Mouse (Mus musculus) cerebellum, postnatal 36 days (tissue): ENCODE results near the gene Ppp1r27.
A peak's percentile ranks its signal among the peaks of the same experiment; 100 is the strongest.
"Not testable (repeated sequence)": the region's sequence is repeated elsewhere in the genome, so short reads cannot be mapped to it uniquely, and the experiment has no call there.

ENCODE experiments used
- DNase-seq, 2 experiments: peaks; one replicate each; pipeline ENCODE4 v3.0.0; 2021 to 2022; ENCODE audit warnings: mixed read lengths in 2 of 2

Ppp1r27 gene

GRCm38 (mm10) chr11:120541907-120542306, 9.0 kb downstream of the Ppp1r27 start:
- peak in 1 of 2 experiments; percentile 11 for DNase-seq

- no peak for DNase-seq
Measured at GRCm38 (mm10) chr11:120539285-120540014, 11.5 kb downstream of the Ppp1r27 start.

GRCm38 (mm10) chr11:120538955-120539284, 12.0 kb downstream of the Ppp1r27 start:
- DNase-seq: no peak

DNA sequence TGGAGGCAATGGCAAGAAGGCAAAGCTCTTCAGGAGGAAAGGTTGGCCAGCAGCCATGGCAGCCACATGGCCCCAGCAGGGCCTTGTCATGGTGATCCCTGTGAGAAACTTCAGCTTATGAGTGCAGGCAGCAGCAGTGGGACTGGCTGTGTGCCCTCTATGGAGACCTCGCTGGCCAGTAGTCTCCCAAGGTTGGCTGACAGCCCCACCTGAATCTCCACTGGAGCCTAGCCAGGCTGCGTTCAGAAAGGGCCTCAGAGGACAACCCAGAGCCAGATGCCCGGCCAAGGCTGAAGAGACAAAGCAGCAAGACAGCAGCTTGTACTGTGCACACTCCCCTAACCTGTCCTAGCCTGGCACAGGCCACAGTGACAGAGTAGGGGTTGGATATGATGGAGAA, 12.4 kb downstream of the Ppp1r27 start:
- peak; percentile 83 to 86 for DNase-seq

DNA sequence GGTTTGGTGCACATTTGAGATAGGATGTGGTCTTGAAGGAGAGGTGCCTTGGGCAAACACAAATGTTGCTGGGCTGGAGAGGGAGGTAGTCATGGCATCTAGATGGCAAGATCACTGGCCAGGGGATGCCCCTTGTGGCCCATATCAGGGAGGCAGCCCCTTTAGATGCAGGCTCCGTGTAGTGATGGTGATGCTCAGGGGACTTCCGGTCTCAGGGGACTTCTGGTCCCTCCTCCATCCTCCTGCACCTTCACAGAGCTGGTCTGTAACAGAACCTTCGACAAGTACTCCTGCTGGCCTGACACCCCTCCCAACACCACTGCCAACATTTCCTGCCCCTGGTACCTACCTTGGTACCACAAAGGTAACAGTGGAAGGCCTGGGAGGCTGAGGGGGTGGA, 15.1 kb downstream of the Ppp1r27 start:
- no peak for DNase-seq

DNA sequence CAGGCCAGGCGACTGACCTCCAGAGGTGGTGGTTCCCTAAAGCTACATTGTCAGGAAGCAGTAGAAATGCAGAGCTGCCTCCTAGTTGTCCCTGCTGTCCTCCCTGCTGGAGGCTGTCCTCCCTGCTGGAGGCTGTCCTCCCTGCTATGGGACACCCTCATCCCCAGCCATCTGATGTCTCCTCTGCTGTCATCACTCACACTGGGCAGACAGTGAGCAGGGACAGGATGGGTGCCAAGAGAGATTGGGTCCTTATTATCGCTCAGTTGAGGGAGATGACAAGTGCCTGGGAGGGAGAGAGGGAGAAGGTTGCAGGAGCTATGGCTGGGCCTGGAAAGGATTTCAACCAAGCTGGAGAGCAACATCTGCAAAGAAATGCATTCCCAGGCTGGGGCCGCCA, 15.8 kb downstream of the Ppp1r27 start:
- no peak for DNase-seq

DNA sequence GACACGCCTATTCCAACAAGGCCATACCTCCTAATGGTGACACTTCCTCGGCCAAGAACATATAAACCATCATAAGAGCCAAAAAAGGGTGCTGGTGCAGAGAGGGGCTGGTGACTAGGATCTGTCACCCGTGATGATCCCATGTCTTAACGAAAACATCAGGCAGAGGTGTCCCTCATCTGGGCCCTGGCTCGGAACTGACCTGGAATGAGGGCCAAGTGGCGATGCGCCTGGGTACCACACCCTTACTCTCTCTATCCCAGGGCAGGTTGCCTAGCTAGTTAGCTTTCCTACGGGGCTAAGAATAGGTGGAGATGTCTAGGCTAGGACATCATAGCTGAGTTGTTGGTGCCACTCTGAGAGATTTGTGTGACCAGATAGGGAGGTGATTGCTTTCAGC, 16.8 kb downstream of the Ppp1r27 start:
- DNase-seq: no peak

GRCm38 (mm10) chr11:120531646-120532045, 19.3 kb downstream of the Ppp1r27 start:
- no peak for DNase-seq

GRCm38 (mm10) chr11:120530085-120530964, 20.6 kb downstream of the Ppp1r27 start, which contains the start of gene Gcgr:
Gene Gcgr (plus strand): TSS chr11:120530699.
- no peak for DNase-seq

DNA sequence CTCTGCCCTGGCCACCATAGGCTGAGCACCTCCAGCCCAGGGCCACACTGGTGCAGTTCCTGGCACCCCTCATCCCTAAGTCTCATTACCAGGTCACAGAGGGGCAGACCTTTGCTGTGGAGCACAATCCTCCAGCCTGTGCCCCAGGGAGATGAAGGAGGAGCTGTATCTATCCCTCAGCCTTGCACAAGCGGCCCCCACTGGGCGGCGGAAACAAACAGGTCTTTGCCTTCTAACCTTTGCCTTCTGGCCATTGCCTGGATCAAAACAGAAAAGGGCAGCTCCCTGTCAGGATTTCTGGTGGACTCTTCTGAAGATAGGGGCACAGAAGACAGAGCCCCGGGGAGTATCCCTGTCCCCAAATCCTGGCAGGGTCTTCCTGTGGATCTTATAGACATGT, 22.0 kb downstream of the Ppp1r27 start:
- DNase-seq: no peak

DNA sequence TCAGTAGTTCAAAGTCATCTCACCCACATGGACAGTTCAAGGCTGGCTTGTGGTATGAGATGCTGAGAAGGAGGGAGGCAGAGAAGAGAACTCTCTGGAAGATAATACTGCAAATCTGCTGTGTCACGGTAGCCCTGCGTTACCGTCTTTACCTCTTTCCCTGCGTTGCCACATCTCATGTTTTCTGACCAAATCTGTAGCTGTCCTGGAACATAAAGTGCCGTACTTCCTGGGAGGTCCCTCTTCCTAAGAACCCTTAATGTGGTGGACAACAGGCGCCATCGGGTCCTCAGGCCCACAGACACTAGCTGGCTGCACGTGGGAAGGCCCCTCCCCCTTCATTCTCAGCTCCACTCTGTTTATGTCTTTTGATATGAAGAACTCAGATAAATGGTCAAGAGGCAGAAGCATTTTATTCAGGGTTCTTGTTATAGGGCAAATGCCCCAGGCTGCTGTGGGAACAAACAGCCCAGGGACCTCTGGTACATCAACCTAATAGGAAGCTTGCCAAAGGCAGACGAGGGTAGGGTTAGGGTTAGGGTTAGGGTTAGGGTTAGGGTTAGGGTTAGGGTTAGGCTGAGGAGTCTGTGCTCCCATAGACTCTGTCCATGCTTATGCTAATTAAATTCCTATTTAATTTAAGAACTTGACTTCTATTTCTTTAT, 23.1 kb downstream of the Ppp1r27 start:
- no peak for DNase-seq

DNA sequence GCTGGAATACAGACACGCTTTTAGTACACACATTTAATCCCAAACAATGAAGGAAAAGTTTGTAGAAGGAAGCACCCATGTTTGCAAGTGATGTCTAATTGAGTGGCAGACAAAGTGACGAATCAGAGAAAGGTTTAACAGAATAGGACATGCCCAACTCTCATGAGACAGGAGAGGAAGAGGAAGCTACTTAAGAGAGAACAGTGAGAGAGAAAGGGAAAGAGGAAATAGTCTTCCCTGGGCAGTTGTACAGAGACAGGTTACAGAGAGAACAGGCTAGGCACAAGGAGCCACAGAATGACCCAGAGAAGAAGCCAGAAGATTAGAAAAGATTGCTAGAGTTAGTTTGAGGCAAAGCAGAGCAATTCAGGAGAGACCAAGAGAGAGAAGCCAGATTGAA, 25.0 kb downstream of the Ppp1r27 start:
- no peak for DNase-seq

DNA sequence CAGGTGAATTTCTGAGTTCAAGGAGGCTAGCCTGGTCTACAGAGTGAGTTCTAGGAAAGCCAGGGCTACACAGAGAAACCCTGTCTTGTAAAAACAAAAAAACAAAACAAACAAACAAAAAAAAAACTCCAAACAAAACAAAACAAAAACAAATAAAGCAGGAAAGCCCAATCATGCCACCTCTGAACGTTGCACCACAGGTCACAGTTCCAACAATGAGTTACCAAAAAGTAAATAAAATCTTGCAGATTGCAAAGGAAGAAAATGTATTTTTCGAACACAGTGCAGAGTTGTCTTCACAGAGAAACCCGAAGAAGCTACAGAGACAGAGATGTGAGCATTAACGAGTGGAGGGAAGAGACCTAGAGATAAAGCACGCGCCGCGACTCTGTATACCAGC, 28.4 kb downstream of the Ppp1r27 start:
- DNase-seq: no peak

GRCm38 (mm10) chr11:120520967-120521540, 29.9 kb downstream of the Ppp1r27 start:
- DNase-seq: peak; percentile 81 to 86

DNA sequence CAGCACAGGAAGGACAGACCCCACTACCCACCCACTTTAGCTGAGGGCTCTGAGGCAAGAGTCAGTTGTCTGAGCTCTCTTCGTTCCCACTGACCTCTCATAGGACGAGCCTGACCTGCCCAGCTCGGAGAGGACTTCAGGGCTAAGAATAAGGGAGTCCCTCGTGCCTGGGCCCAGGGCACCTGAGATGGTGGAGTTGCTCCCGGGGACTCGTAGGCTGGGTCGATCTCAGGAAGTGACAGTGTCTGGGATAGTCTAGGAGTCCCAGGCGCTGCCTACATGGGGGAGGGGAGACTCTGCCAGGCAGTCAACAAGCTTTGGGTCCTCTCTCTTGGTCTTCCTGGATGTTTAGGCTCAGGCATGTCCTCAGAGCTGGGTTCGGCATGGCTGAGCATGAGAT, 30.4 kb downstream of the Ppp1r27 start:
- DNase-seq: no peak

- peak in 1 of 2 experiments; percentile 29 for DNase-seq
Measured at GRCm38 (mm10) chr11:120519738-120520137, 31.2 kb downstream of the Ppp1r27 start.

- DNase-seq: no peak
Measured at GRCm38 (mm10) chr11:120518558-120518957, 32.4 kb downstream of the Ppp1r27 start.

DNA sequence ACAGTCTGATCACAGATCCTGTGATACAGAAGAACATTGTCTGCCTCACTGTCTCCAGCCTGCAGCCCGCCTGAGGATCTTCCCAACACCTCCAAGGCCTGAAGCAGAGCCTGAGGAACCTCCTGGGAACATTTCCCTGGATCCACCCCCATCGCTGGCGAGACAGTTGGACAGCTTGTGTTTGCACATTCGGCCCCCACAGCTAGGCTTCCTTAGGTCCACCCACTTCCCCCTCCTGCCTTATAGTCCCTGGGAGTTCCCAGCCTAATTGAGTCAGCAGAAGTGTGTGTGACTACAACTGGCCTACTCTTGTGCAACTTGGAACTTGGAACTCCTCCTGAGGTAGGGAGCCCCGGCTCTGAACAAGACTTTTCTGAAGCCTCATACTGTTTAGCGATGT, 32.9 kb downstream of the Ppp1r27 start:
- no peak for DNase-seq

- no peak for DNase-seq
Measured at GRCm38 (mm10) chr11:120517147-120517546, 33.8 kb downstream of the Ppp1r27 start.

DNA sequence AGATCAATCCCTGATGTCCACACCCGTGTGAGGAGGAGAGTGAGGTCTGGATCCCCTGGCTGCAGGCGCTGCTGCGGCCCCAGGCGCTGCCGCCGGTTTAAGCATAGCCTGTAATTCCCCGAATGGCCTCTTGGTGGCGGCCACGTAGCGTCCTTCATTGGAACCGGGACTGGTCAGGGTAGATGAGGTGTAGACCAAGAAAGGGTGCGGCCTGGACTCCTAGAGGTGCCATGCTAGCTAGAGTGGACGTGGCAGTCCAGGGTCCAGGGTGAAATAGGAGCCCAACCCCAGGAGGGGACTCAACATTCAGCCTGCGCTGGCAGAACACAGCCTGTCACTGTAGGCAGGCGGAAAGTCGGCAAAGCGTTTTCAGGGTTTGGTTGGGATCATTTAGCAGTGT, 35.3 kb downstream of the Ppp1r27 start:
- DNase-seq: peak; percentile 92 to 96

GRCm38 (mm10) chr11:120514262-120514661, 36.7 kb downstream of the Ppp1r27 start:
- not testable (repeated sequence) for DNase-seq

DNA sequence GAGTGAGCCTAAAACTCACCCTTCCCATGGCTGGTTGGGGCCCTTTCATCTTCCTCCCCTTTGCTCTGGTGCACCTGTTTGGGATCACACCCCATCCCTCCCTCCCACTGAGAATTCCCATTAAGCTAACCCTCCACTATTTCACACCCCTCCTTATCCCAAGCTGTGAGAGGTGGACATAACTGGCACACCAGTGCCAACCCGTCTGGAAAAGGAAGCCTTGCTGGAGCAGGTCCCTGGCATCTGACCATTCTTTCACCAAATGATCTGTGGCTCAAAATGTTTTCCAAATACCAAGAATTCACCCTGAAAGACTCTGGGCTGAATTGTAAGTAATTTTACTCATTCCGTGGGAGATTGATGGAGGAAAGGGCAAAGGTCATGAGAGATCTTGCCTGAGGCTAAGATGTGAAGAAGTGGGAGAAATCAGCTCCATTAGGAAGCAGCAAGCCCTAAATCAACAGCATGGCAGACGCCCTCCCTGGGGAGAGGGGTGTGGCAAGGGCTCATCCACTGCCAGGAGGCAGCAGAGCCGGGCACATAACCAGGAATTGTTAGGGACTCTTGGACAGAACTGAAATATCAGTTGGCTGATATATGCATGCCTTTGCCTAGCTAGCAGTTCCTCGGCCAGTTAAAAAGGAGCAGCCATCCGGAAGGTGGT, 38.0 kb downstream of the Ppp1r27 start:
- DNase-seq: peak; percentile 66 to 68
